Comparison of ENCODE assay signal across 10 mouse cellular contexts in the genomic region with DNA sequence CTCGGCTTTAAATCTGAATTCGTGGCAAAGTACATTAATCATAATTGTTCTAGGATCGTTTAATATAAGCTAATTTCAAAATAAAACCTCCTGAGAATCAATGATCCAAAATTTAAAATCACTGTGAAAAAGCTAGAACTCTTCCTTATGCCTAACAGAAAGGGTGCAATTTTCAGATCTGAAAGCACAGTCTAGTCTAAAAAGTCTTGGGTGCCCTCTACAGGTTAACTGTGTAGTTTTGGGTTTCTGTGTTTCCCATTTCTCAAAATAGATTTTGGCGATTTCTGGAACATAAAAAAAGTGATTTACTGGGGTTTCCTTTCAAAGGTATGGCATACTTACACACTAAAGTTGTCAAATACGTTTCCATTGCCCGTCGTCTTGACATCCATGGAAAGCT.
DNase-seq lines count a peak whose midpoint lies in the region; ATAC-seq lines count a peak whose summit lies in the region.
"Had no signal": no experiment of that assay in that cellular context is flagged by ENCODE, and none has a peak within 500 bp of the region (broad histone marks: within the 10 kb centered on the region; RNA-seq: fewer than 3 reads in every experiment).

No protein-coding gene starts in this region.

- intact Hi-C loops in heart, postnatal 10 days (cut with DNase I) = loop anchor here (1.0 kb wide), 1 partner anchor 592 kb away; no protein-coding TSS in a partner anchor

- no peak for ATAC-seq in inflammation-experienced regulatory T-cells, adult 6 months

- peak; percentile 4 to 12 for DNase-seq in heart, postnatal 10 days
- no peak for DNase-seq in heart, postnatal 4 days
- peak; percentile 6 for DNase-seq in lung, postnatal 36 days
- no peak for DNase-seq in lung, postnatal 25 days (ENCODE audit: low spot score)
- DNase-seq in cerebellum, postnatal 14 days = peak; percentile 47 to 63
- DNase-seq in retina, postnatal 1 day = peak; percentile 36
- DNase-seq in urinary bladder, postnatal 14 days (ENCODE audit: low spot score) = no peak
- DNase-seq: adrenal gland, postnatal 14 days; spleen, adult 18-20 months had no signal

Comparison
In these comparisons a context has a peak if more than half of its experiments do, and no peak if none do; other contexts are left out.
1. DNase-seq: peak in heart, postnatal 10 days (2 of 2), lung, postnatal 36 days (single experiment), cerebellum, postnatal 14 days (2 of 2) and retina, postnatal 1 day (single experiment); none in heart, postnatal 4 days (single experiment), lung, postnatal 25 days (single experiment) and urinary bladder, postnatal 14 days (single experiment).